15 mouse cellular contexts compared by ENCODE assay signal in the genomic region with DNA sequence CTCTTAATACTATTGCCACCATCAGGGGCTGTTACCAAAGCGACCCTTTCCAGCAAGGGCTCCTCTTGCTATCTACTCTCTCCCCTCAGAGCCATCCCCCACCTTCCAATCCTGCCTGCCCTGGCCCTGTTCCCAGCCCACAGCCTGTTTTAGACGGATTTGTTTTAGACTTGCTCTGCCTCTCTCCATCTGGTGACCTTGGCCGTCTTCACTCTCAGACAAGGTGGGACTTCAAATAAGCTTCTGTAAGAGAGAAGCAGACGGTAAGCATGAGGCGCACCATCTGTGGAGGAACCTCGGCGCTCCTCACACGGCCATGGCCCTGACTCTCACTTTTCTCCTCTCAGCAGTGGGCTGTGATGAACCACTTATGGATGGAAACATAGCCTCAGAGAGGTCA. TPM values are rescaled to one million over a fixed set of nuclear protein-coding genes. Genes with fewer than 3 reads are reported as not detected.
DNase-seq lines count a peak whose midpoint lies in the region; ATAC-seq and TF ChIP-seq lines count a peak whose summit lies in the region.
"Had no signal": no experiment of that assay in that cellular context is flagged by ENCODE, and none has a peak within 500 bp of the region (broad histone marks: within the 10 kb centered on the region; RNA-seq: fewer than 3 reads in every experiment).

No protein-coding gene starts in this region.

- intact Hi-C loops in left cerebral cortex, postnatal 10 days (cut with DNase I) = no loop called here

- H3K36me3 ChIP-seq in forebrain, postnatal 0 days (ENCODE audit: insufficient read depth) = no peaks in the 10 kb centered on the region
- H3K36me3 ChIP-seq in forebrain, embryonic 11.5 days (ENCODE audit: control insufficient read depth, insufficient read depth, low read length) = no peaks in the 10 kb centered on the region
- H3K36me3 ChIP-seq in midbrain, embryonic 15.5 days (replicated peaks) = no peaks in the 10 kb centered on the region
- H3K36me3 ChIP-seq: embryonic facial prominence, embryonic 13.5 days; heart, embryonic 10.5 days; stomach, embryonic 15.5 days had no signal

- ATAC-seq in forebrain, postnatal 0 days = peak; percentile 73
- ATAC-seq in forebrain, embryonic 11.5 days (replicated peaks; ENCODE audit: low FRiP score) = no peak
- ATAC-seq in midbrain, embryonic 15.5 days (replicated peaks) = no peak
- ATAC-seq: activated CD4-positive, CD25-positive, alpha-beta regulatory T cell, adult 4 months had no signal

- no peak for TF ChIP-seq POLR2A in brain, embryonic 14.5 days (IDR thresholded peaks at IDR 0.05; ENCODE audit: borderline replicate concordance, extremely low read depth, insufficient read depth, insufficient read length, poor library complexity, severe bottlenecking)

- no peak overlapping the region for H3K4me3 ChIP-seq in forebrain, postnatal 0 days (ENCODE audit: low read depth, low read length)
- no peak overlapping the region for H3K4me3 ChIP-seq in forebrain, embryonic 11.5 days (ENCODE audit: low read depth, low read length)
- H3K4me3 ChIP-seq in midbrain, embryonic 15.5 days = no peak overlapping the region
- H3K4me3 ChIP-seq: embryonic facial prominence, embryonic 13.5 days; heart, embryonic 10.5 days; stomach, embryonic 15.5 days had no signal

- H3K4me1 ChIP-seq in forebrain, postnatal 0 days (ENCODE audit: insufficient read depth) = no peaks in the 10 kb centered on the region
- H3K4me1 ChIP-seq in forebrain, embryonic 11.5 days (replicated peaks; ENCODE audit: control insufficient read depth, insufficient read depth, low read length) = no peaks in the 10 kb centered on the region; the same call in 1 of the 2 replicates
- peaks cover 4% of the 10 kb centered on the region; the same call in 1 of the 2 replicates for H3K4me1 ChIP-seq in midbrain, embryonic 15.5 days
- H3K4me1 ChIP-seq: embryonic facial prominence, embryonic 13.5 days; heart, embryonic 10.5 days; stomach, embryonic 15.5 days had no signal

- peak; percentile 31 for DNase-seq in forebrain, postnatal 0 days
- no peak for DNase-seq in forebrain, embryonic 11.5 days (ENCODE audit: low spot score)
- DNase-seq in brain, embryonic 14.5 days (ENCODE audit: low read depth) = peak; percentile 73
- DNase-seq in cerebellum, adult 9-10 months = peak; percentile 75
- peak; percentile 48 to 52 for DNase-seq in left cerebral cortex, postnatal 10 days (ENCODE audit: extremely low spot score in 1 of 2, low spot score in 2 of 2)
- no peak for DNase-seq in urinary bladder, postnatal 25 days (ENCODE audit: low spot score)
- DNase-seq: gastrocnemius, postnatal 10 days; heart, postnatal 14 days; kidney, adult 8-10 months had no signal

- TF ChIP-seq CTCF in forebrain, postnatal 0 days (IDR thresholded peaks at IDR 0.05; ENCODE audit: low read depth) = no peak
- TF ChIP-seq CTCF in brain, embryonic 14.5 days (IDR thresholded peaks at IDR 0.05; ENCODE audit: borderline replicate concordance, extremely low read depth, insufficient read depth, insufficient read length) = no peak

- no peaks in the 10 kb centered on the region for H3K27me3 ChIP-seq in forebrain, postnatal 0 days (ENCODE audit: insufficient read depth, low read length)
- no peaks in the 10 kb centered on the region for H3K27me3 ChIP-seq in forebrain, embryonic 11.5 days (ENCODE audit: control insufficient read depth, insufficient read depth, low read length)
- H3K27me3 ChIP-seq in midbrain, embryonic 15.5 days (replicated peaks) = no peaks in the 10 kb centered on the region
- H3K27me3 ChIP-seq: embryonic facial prominence, embryonic 13.5 days; stomach, embryonic 15.5 days had no signal

- H3K9me3 ChIP-seq in forebrain, postnatal 0 days (ENCODE audit: low read length) = no peaks in the 10 kb centered on the region
- no peaks in the 10 kb centered on the region for H3K9me3 ChIP-seq in forebrain, embryonic 11.5 days (ENCODE audit: control insufficient read depth, low read length)
- H3K9me3 ChIP-seq in midbrain, embryonic 15.5 days = no peaks in the 10 kb centered on the region
- H3K9me3 ChIP-seq: embryonic facial prominence, embryonic 13.5 days; heart, embryonic 10.5 days; stomach, embryonic 15.5 days had no signal

- WGBS in forebrain, postnatal 0 days = 64% methylated on average over 8 of the region's 8 CpGs
- 88% methylated on average over 8 of the region's 8 CpGs for WGBS in forebrain, embryonic 11.5 days
- 87% methylated on average over 8 of the region's 8 CpGs for WGBS in midbrain, embryonic 15.5 days

- H3K9ac ChIP-seq in forebrain, postnatal 0 days = no peak overlapping the region
- H3K9ac ChIP-seq in forebrain, embryonic 11.5 days (ENCODE audit: low read length) = no peak overlapping the region
- H3K9ac ChIP-seq in midbrain, embryonic 15.5 days = no peak overlapping the region
- H3K9ac ChIP-seq: embryonic facial prominence, embryonic 13.5 days; stomach, embryonic 15.5 days had no signal

- no peak overlapping the region for H3K27ac ChIP-seq in forebrain, postnatal 0 days (ENCODE audit: low read depth, low read length)
- H3K27ac ChIP-seq in forebrain, embryonic 11.5 days (ENCODE audit: low read depth, low read length) = no peak overlapping the region
- H3K27ac ChIP-seq in midbrain, embryonic 15.5 days = no peak overlapping the region
- H3K27ac ChIP-seq: embryonic facial prominence, embryonic 13.5 days; heart, embryonic 10.5 days; stomach, embryonic 15.5 days had no signal

- H3K4me2 ChIP-seq in forebrain, postnatal 0 days (ENCODE audit: low read depth) = no peak overlapping the region
- no peak overlapping the region for H3K4me2 ChIP-seq in forebrain, embryonic 11.5 days (ENCODE audit: low read depth, low read length, severe bottlenecking)
- no peak overlapping the region for H3K4me2 ChIP-seq in midbrain, embryonic 15.5 days
- H3K4me2 ChIP-seq: embryonic facial prominence, embryonic 13.5 days; midbrain, embryonic 11.5 days; stomach, embryonic 15.5 days had no signal

RNA-seq across cellular contexts. Expression of gene Hrh2, which starts 10.5 kb away (rescaled TPM):
- total RNA-seq in forebrain, postnatal 0 days (2014; rRNA removed) = 2.2 and 2.5 TPM in 2 replicates
- 0.80 and 1.3 TPM in 2 replicates for polyA plus RNA-seq in forebrain, postnatal 0 days (2015; fragmentation: Nextera tagmentation; extraction: Ambion mirVana)
- polyA plus RNA-seq in forebrain, embryonic 11.5 days (2014; fragmentation: Nextera tagmentation; extraction: Ambion mirVana) = not detected in 2 replicates
- 0.96 and 1.0 TPM in 2 replicates for polyA plus RNA-seq in brain, embryonic 14.5 days (2012; rRNA removed)
- 1 to 10 TPM; 5.6 to 6.9 TPM for total RNA-seq in left cerebral cortex, postnatal 10 days (2021)
- 0.74 and 1.4 TPM in 2 replicates for polyA plus RNA-seq in midbrain, embryonic 15.5 days (2015; fragmentation: Nextera tagmentation; extraction: Ambion mirVana)
- polyA plus RNA-seq: embryonic facial prominence, embryonic 13.5 days; midbrain, embryonic 11.5 days had no signal

Comparison
In these comparisons a context has a peak if more than half of its experiments do, and no peak if none do; other contexts are left out.
1. DNase-seq: peak in forebrain, postnatal 0 days (single experiment), brain, embryonic 14.5 days (single experiment), cerebellum, adult 9-10 months (single experiment) and left cerebral cortex, postnatal 10 days (2 of 2); none in forebrain, embryonic 11.5 days (single experiment) and urinary bladder, postnatal 25 days (single experiment).